Mouse (Mus musculus) megakaryocyte, embryonic 14.5 days (primary cell): Measurements from ENCODE around the gene Ubxn11. TPM values are rescaled to one million over a fixed set of nuclear protein-coding genes. Genes with fewer than 3 reads are reported as not detected.
"Not testable (repeated sequence)": the region's sequence is repeated elsewhere in the genome, so short reads cannot be mapped to it uniquely, and the experiment has no call there.

Experiments
- H3K27me3 ChIP-seq: replicated peaks from 2 replicates; pipeline ENCODE3; 2012; ENCODE audit warnings: inconsistent platforms
- H3K36me3 ChIP-seq: replicated peaks from 2 replicates; pipeline ENCODE3; 2012; ENCODE audit warnings: low read length, inconsistent platforms, mixed read lengths
- H3K4me1 ChIP-seq: 2 replicates; pipeline ENCODE4 v1.6.1; 2012; ENCODE audit warnings: inconsistent platforms
- H3K4me3 ChIP-seq: replicated peaks from 2 replicates; pipeline ENCODE3; 2012; ENCODE audit warnings: moderate library complexity, mild to moderate bottlenecking, inconsistent platforms
- H3K9me3 ChIP-seq: 2 replicates; pipeline ENCODE4 v1.6.1; 2012; ENCODE audit warnings: inconsistent platforms
- FLI1 ChIP-seq: IDR thresholded peaks from 2 replicates; pipeline ENCODE4 v1.6.1; 2012; ENCODE audit warnings: low read length, inconsistent platforms, mixed read lengths
- GATA1 ChIP-seq: IDR thresholded peaks from 3 replicates; pipeline ENCODE4 v1.6.1; 2012; ENCODE audit warnings: mixed read lengths, low read length, inconsistent platforms, borderline replicate concordance
- polyA plus RNA-seq: library from polyadenylated mRNA; stranded (reverse); fragments of >175 nt; gene quantifications from 2 replicates; pipeline ENCODE4 v1.2.3, GENCODE M21; 2012; ENCODE audit warnings: low replicate concordance; ENCODE audit not compliant: insufficient read depth

Gene Ubxn11
- polyA plus RNA-seq, 1 experiment: 69.8 TPM

- Histone ChIP-seq H3K27me3 (no peaks in the 10 kb centered on the region), H3K9me3 (no peaks in the 10 kb centered on the region), H3K36me3 (peaks cover 64% of the 10 kb centered on the region), H3K4me1 (peaks cover 69% of the 10 kb centered on the region), H3K4me3 (no peak overlapping the region)
- no peak for TF ChIP-seq GATA1
- TF ChIP-seq FLI1: no peak
These were observed 30.2 kb downstream of the Ubxn11 start for GRCm38 (mm10) chr4:134132519-134133095.

GRCm38 (mm10) chr4:134136280-134136926 lies 34.0 kb downstream of the Ubxn11 start:
- Histone ChIP-seq H3K4me1 (peaks cover 39% of the 10 kb centered on the region), H3K36me3 (peaks cover 64% of the 10 kb centered on the region), H3K9me3 (no peaks in the 10 kb centered on the region), H3K27me3 (no peaks in the 10 kb centered on the region), H3K4me3 (no peak overlapping the region)
- TF ChIP-seq FLI1 (no peak), GATA1 (no peak; the same call in 2 of the 3 replicates)

- no peak for TF ChIP-seq FLI1
- no peak for TF ChIP-seq GATA1
- Histone ChIP-seq H3K9me3 (no peaks in the 10 kb centered on the region), H3K4me1 (peaks cover 26% of the 10 kb centered on the region), H3K36me3 (peaks cover 58% of the 10 kb centered on the region), H3K27me3 (no peaks in the 10 kb centered on the region), H3K4me3 (no peak overlapping the region)
These were observed 36.5 kb downstream of the Ubxn11 start for GRCm38 (mm10) chr4:134138857-134139256.

- not testable (repeated sequence) for H3K4me3 ChIP-seq, H3K27me3 ChIP-seq, H3K4me1 ChIP-seq, H3K9me3 ChIP-seq
- H3K36me3 ChIP-seq: peaks cover 51% of the 10 kb centered on the region
These were observed 41.9 kb downstream of the Ubxn11 start for GRCm38 (mm10) chr4:134144297-134144696.

GRCm38 (mm10) chr4:134149389-134149788 lies 47.0 kb downstream of the Ubxn11 start:
- no peaks in the 10 kb centered on the region for H3K9me3 ChIP-seq
- H3K27me3 ChIP-seq: no peaks in the 10 kb centered on the region
- H3K4me3 ChIP-seq: no peak overlapping the region
- TF ChIP-seq GATA1 (no peak), FLI1 (no peak)
- no peaks in the 10 kb centered on the region for H3K4me1 ChIP-seq
- peaks cover 79% of the 10 kb centered on the region for H3K36me3 ChIP-seq

GRCm38 (mm10) chr4:134152112-134152511 lies 49.7 kb downstream of the Ubxn11 start:
- Histone ChIP-seq H3K9me3 (no peaks in the 10 kb centered on the region), H3K4me1 (no peaks in the 10 kb centered on the region), H3K4me3 (no peak overlapping the region), H3K36me3 (peaks cover 92% of the 10 kb centered on the region), H3K27me3 (no peaks in the 10 kb centered on the region)
- no peak for TF ChIP-seq FLI1
- TF ChIP-seq GATA1: no peak

GRCm38 (mm10) chr4:134153656-134154055 lies 51.3 kb downstream of the Ubxn11 start:
- peaks cover 87% of the 10 kb centered on the region for H3K36me3 ChIP-seq
- TF ChIP-seq GATA1 (no peak), FLI1 (no peak)

GRCm38 (mm10) chr4:134154354-134154753 lies 52.0 kb downstream of the Ubxn11 start:
- Histone ChIP-seq H3K9me3 (no peaks in the 10 kb centered on the region), H3K4me1 (no peaks in the 10 kb centered on the region), H3K4me3 (no peak overlapping the region), H3K27me3 (no peaks in the 10 kb centered on the region), H3K36me3 (peaks cover 85% of the 10 kb centered on the region)
- TF ChIP-seq FLI1: no peak
- no peak for TF ChIP-seq GATA1

More at GRCm38 (mm10) chr4:134153656-134154055, 51.3 kb downstream of the Ubxn11 start:
- H3K27me3 ChIP-seq: no peaks in the 10 kb centered on the region
- H3K9me3 ChIP-seq: no peaks in the 10 kb centered on the region
- H3K4me3 ChIP-seq: no peak overlapping the region
- H3K4me1 ChIP-seq: no peaks in the 10 kb centered on the region

GRCm38 (mm10) chr4:134155531-134155930 lies 53.2 kb downstream of the Ubxn11 start:
- Histone ChIP-seq H3K4me1 (no peaks in the 10 kb centered on the region), H3K36me3 (peaks cover 77% of the 10 kb centered on the region), H3K9me3 (no peaks in the 10 kb centered on the region), H3K27me3 (no peaks in the 10 kb centered on the region), H3K4me3 (no peak overlapping the region)
- TF ChIP-seq FLI1 (no peak), GATA1 (no peak)

GRCm38 (mm10) chr4:134155961-134156465 lies 53.6 kb downstream of the Ubxn11 start:
- H3K4me1 ChIP-seq: no peaks in the 10 kb centered on the region
- TF ChIP-seq FLI1: no peak
- no peak for TF ChIP-seq GATA1
- H3K9me3 ChIP-seq: no peaks in the 10 kb centered on the region
- H3K27me3 ChIP-seq: no peaks in the 10 kb centered on the region
- no peak overlapping the region for H3K4me3 ChIP-seq
- peaks cover 73% of the 10 kb centered on the region for H3K36me3 ChIP-seq

- Histone ChIP-seq H3K4me1 (no peaks in the 10 kb centered on the region), H3K27me3 (no peaks in the 10 kb centered on the region), H3K9me3 (no peaks in the 10 kb centered on the region), H3K4me3 (no peak overlapping the region), H3K36me3 (peaks cover 65% of the 10 kb centered on the region)
- TF ChIP-seq GATA1 (no peak), FLI1 (no peak)
These were observed 54.4 kb downstream of the Ubxn11 start for GRCm38 (mm10) chr4:134156744-134157143.
